Mouse (Mus musculus) stomach, postnatal 0 days (tissue): ENCODE results near the gene Rpusd3.

Experiments
- CTCF ChIP-seq: IDR thresholded peaks from 2 replicates; pipeline ENCODE4 v1.5.1; 2016; ENCODE audit warnings: antibody characterized with exemption, low read depth, mild to moderate bottlenecking, moderate library complexity
- EP300 ChIP-seq: optimal IDR thresholded peaks from 2 replicates; pipeline ENCODE3; 2016; ENCODE audit warnings: antibody characterized with exemption

DNA sequence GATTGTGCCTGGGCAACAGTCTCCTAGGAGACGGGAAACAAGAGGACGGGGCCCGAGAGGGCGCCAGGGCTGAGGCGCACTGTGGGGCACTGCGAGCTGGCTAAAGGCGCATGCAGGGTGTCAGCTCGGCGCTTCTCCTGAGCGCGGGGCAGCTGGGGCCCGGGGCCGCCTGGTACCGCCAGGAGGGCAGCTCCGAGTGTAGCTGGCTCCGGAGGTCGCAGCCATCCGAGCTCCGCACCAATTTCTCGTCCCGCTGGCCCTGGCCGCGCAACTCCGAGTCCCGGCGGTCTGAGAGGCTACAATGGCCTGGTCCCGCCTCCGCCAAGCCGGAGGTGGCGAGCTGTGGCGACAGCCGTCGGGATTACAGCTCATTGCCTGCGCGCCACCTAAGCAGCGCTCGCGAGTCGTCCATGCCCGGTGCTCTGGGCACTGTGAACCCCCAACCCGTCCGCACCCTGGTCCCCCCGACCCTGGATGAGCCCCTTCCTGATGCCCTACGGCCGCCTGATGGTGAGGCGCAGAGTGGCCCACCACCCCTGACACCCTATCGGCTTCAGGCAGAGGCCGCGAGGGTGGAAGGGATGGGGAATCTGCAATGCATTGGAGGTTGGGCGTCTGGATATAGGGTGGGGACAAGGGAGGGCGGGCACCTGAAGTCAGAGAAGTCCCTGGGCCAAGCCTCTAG is 26.6 kb downstream of the Rpusd3 start:
- TF ChIP-seq CTCF (no peak), EP300 (no peak)
